Mouse (Mus musculus) mesoderm, embryonic 11.5 days (tissue): ENCODE measurements at regions not wholly inside any gene's neighbourhood (a gene's known extent, or its start where the extent isn't known, plus 50 kb on each side); places are given as distances from the start of the nearest gene placed in this dataset.

Source experiments
- DNase-seq: peaks from one replicate; pipeline ENCODE4 v3.0.0-alpha.2; 2012; ENCODE audit warnings: low read depth, low spot score

- DNase-seq: peak; percentile 66
Observed at GRCm38 (mm10) chr16:64068787-64069673, 205.1 kb upstream of the Epha3 start.

GRCm38 (mm10) chr16:64062584-64062983, 198.6 kb upstream of the Epha3 start:
- peak; percentile 42 for DNase-seq

- DNase-seq: no peak
Observed at GRCm38 (mm10) chr16:64058712-64059111, 194.7 kb upstream of the Epha3 start.

GRCm38 (mm10) chr16:64054346-64054745, 190.4 kb upstream of the Epha3 start:
- no peak for DNase-seq

DNA sequence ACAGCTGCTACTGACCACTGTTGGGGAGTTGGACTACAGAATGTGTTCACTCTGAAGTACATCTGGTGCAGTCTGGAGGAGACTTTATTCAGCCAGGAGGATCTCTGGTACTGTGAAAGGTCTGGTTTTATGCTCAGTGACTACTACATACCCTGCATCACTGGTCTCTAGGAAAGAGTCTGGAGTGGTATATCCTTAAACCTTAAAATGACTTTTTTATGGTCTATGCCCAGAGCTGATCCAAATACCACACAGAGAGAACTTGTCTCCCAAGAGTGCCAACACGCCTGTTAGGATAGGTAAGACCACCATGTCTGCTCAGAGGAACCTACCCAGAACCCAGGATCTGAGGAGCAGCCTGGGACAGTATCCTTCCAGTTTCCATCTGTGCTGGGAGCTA, 184.1 kb upstream of the Epha3 start:
- DNase-seq: no peak

DNA sequence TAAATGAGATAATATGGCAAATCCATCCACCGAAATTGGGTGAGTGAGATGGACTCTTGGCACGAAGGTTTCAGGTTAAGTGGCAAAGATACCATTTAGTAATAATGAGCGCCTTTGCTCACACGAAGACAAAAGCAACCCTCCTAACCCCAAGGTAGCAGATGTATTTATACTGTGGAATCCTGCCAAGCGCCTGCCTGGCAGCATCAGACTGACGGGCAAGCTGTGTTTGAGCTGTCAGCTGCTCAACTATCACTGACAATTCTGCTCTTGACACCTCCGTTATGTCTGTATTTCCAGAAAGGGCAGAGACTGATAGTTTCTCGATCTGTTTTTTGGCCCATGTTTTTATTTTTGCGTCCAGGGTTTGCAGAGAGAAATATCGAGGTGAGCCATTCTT, 169.1 kb upstream of the Epha3 start:
- no peak for DNase-seq

DNA sequence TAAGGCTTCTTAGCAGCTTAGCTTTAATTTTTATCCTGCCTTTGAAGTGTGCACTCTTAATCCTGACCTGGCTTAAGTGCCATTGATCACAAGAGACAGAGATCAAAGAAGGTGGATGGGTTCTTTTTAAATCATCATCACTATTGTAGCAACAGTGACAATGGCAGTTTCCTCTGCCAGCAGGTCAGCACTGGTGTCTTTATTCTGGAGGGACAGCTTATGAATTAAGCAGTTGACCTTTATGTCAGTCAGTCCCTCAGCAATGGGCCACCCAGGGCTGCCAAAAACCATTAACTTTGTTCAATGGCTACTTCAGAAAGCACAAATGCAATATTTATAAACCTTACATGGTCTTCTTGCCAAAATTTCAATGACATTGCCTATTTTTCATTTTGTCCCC, 160.0 kb upstream of the Epha3 start:
- no peak for DNase-seq

GRCm38 (mm10) chr16:64000884-64001283, 136.9 kb upstream of the Epha3 start:
- DNase-seq: no peak

DNA sequence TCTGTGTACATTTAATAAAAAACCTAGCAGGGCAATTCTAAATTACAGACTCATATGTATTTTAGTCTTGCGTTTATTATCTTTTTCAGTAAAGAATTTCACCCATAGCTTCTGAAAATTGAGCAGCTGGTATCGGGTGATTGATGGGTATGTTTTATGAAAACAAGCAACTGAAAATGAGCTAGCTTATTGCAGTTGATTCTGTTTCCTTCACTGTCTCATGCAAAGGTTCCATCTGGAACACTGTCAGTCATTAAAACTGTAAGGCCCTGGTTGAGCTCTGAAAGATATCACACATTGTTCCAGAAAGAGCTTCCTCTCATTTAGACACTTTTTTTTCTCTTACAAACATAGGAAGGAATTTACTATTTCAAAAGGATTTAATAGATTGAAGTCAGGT, 103.4 kb upstream of the Epha3 start:
- no peak for DNase-seq

GRCm38 (mm10) chr16:63960786-63961185, 96.8 kb upstream of the Epha3 start:
- DNase-seq: no peak

DNA sequence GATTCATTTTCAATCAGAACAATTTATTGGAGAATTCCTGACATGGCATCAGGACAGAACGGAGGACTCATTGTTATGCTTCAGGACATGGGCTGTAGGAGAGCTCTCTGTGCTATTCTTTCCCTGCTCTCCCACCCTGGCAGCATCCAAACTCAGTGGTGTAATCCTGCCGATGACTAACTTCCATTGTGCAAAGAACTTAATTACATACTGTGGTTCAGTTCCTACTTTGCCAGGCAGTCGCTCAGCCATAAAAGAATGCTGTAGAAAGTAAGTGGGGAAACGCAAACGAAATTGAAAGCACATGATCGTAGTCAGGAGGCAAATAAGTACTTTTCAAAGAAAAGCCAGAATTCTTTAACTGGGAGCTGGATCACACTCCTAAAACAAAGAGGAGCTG, 94.2 kb upstream of the Epha3 start:
- DNase-seq: no peak

DNA sequence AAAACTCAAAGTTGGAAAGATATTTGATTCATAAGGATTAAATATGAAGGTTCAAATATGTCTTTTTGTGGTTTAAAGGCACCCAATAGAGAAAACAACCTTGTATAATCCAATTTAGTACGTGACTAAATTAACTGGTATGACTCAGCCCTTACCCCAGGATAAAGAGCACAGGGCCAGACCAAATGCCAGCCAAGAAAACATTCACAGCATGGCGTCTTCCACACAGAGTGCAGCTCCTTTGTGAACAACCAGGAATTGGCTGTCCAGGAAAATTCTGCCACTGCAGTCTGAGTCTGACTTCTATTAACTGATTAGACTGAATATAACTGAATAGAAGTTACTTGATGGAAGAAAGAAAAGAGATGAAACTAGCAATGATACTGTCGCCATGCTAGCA, 61.2 kb upstream of the Epha3 start:
- DNase-seq: no peak

GRCm38 (mm10) chr16:63921146-63921545, 57.2 kb upstream of the Epha3 start:
- DNase-seq: no peak
